11 mouse cellular contexts compared by ENCODE assay signal in genomic region chr6:30325932-30326501, GRCm38 (mm10). TPM values are rescaled to one million over a fixed set of nuclear protein-coding genes. Genes with fewer than 3 reads are reported as not detected.
A peak's percentile ranks its signal among the peaks of the same experiment; 100 is the strongest.
DNase-seq lines count a peak whose midpoint lies in the region; ATAC-seq lines count a peak whose summit lies in the region.
"Had no signal": no experiment of that assay in that cellular context is flagged by ENCODE, and none has a peak within 500 bp of the region (broad histone marks: within the 10 kb centered on the region; RNA-seq: fewer than 3 reads in every experiment).

No protein-coding gene starts in this region.

- H3K9me3 ChIP-seq in heart, embryonic 12.5 days (replicated peaks) = no peaks in the 10 kb centered on the region
- H3K9me3 ChIP-seq in stomach, embryonic 16.5 days (replicated peaks; ENCODE audit: control insufficient read depth, low read length) = no peaks in the 10 kb centered on the region
- H3K9me3 ChIP-seq in midbrain, embryonic 10.5 days (replicated peaks) = no peaks in the 10 kb centered on the region
- H3K9me3 ChIP-seq: neural tube, embryonic 15.5 days had no signal

- H3K27ac ChIP-seq in heart, embryonic 12.5 days (ENCODE audit: poor library complexity, severe bottlenecking) = 0 out of 2 replicates have a peak overlapping the region, but pooled peaks have one; percentile 16
- peak overlapping the region; percentile 41 for H3K27ac ChIP-seq in stomach, embryonic 16.5 days (ENCODE audit: low read length)
- no peak overlapping the region for H3K27ac ChIP-seq in midbrain, embryonic 10.5 days (replicated peaks)
- H3K27ac ChIP-seq: neural tube, embryonic 15.5 days had no signal

- no peaks in the 10 kb centered on the region for H3K36me3 ChIP-seq in heart, embryonic 12.5 days
- H3K36me3 ChIP-seq in stomach, embryonic 16.5 days (ENCODE audit: control insufficient read depth, insufficient read depth, low read length) = no peaks in the 10 kb centered on the region
- H3K36me3 ChIP-seq in midbrain, embryonic 10.5 days = no peaks in the 10 kb centered on the region
- H3K36me3 ChIP-seq: neural tube, embryonic 15.5 days had no signal

- WGBS in heart, embryonic 12.5 days = 62% methylated on average over 4 of the region's 4 CpGs
- 63% methylated on average over 3 of the region's 4 CpGs for WGBS in stomach, embryonic 16.5 days
- 82% methylated on average over 4 of the region's 4 CpGs for WGBS in midbrain, embryonic 10.5 days

- peaks cover 8% of the 10 kb centered on the region for H3K4me1 ChIP-seq in heart, embryonic 12.5 days (replicated peaks)
- 0 out of 2 replicates have a peak, but pooled peaks cover 3% of the 10 kb centered on the region for H3K4me1 ChIP-seq in stomach, embryonic 16.5 days (ENCODE audit: control insufficient read depth, insufficient read depth, low read length)
- no peaks in the 10 kb centered on the region; the same call in 1 of the 2 replicates for H3K4me1 ChIP-seq in midbrain, embryonic 10.5 days
- H3K4me1 ChIP-seq: neural tube, embryonic 15.5 days had no signal

- intact Hi-C loops in left cerebral cortex, postnatal 36 days (cut with DNase I) = no loop called here

- no peak overlapping the region for H3K9ac ChIP-seq in heart, embryonic 12.5 days
- H3K9ac ChIP-seq in stomach, embryonic 16.5 days (ENCODE audit: low read length) = no peak overlapping the region
- H3K9ac ChIP-seq: neural tube, embryonic 15.5 days had no signal

- no peaks in the 10 kb centered on the region for H3K27me3 ChIP-seq in heart, embryonic 12.5 days (replicated peaks)
- H3K27me3 ChIP-seq in stomach, embryonic 16.5 days (ENCODE audit: control insufficient read depth, insufficient read depth, low read length) = no peaks in the 10 kb centered on the region
- H3K27me3 ChIP-seq in midbrain, embryonic 10.5 days (ENCODE audit: low read depth, poor library complexity, severe bottlenecking) = no peaks in the 10 kb centered on the region
- H3K27me3 ChIP-seq: neural tube, embryonic 15.5 days had no signal

- H3K4me3 ChIP-seq in heart, embryonic 12.5 days = no peak overlapping the region
- no peak overlapping the region for H3K4me3 ChIP-seq in stomach, embryonic 16.5 days (replicated peaks; ENCODE audit: low read length)
- no peak overlapping the region for H3K4me3 ChIP-seq in midbrain, embryonic 10.5 days
- H3K4me3 ChIP-seq: neural tube, embryonic 15.5 days had no signal

- no peak for ATAC-seq in heart, embryonic 12.5 days (ENCODE audit: insufficient number of reproducible peaks, low FRiP score)
- peak; percentile 89 for ATAC-seq in inflammation-experienced regulatory T-cells, adult 6 months
- no peak for ATAC-seq in stomach, embryonic 16.5 days (ENCODE audit: insufficient read depth, low FRiP score)
- ATAC-seq: hindbrain, embryonic 16.5 days had no signal

- no peak for DNase-seq in heart, adult 11 months
- DNase-seq in lung, postnatal 25 days (ENCODE audit: low spot score) = peak; percentile 14
- no peak for DNase-seq in lung, adult 18-20 months
- no peak for DNase-seq in left cerebral cortex, postnatal 36 days (ENCODE audit: low spot score in 2 of 2)
- DNase-seq in midbrain, embryonic 10.5 days (ENCODE audit: low spot score) = no peak
- DNase-seq: cerebellum, adult 18-20 months had no signal

- H3K4me2 ChIP-seq in heart, embryonic 12.5 days = no peak overlapping the region
- no peak overlapping the region for H3K4me2 ChIP-seq in stomach, embryonic 16.5 days (ENCODE audit: low read depth, low read length)
- H3K4me2 ChIP-seq: neural tube, embryonic 15.5 days had no signal

RNA-seq across cellular contexts. Expression of gene Ube2h, which starts 21.7 kb away (rescaled TPM):
- 69.3 and 70.9 TPM in 2 replicates for polyA plus RNA-seq in heart, embryonic 12.5 days (2016; fragmentation: Nextera tagmentation; extraction: Ambion mirVana)
- 100 to 1,000 TPM; 108 to 123 (median 115) TPM for polyA plus RNA-seq in inflammation-experienced regulatory T-cells, adult 6 months (2017; shearing (Covaris generic))
- polyA plus RNA-seq in stomach, embryonic 16.5 days (2015; fragmentation: Nextera tagmentation; extraction: Ambion mirVana) = 45.3 and 47.6 TPM in 2 replicates
- total RNA-seq in left cerebral cortex, postnatal 36 days (2021) = 10 to 100 TPM; 90.2 to 95.1 TPM
- polyA plus RNA-seq in midbrain, embryonic 10.5 days (2016; fragmentation: Nextera tagmentation; extraction: Ambion mirVana) = 29.0 and 35.1 TPM in 2 replicates
